In genomic region chr12:15640320-15640719, GRCm38 (mm10) we compare ENCODE assay signal across 17 mouse cellular contexts.
"Had no signal": no experiment of that assay in that cellular context is flagged by ENCODE, and none has a peak within 500 bp of the region (broad histone marks: within the 10 kb centered on the region; RNA-seq: fewer than 3 reads in every experiment).

No protein-coding gene starts in this region.

- H3K4me2 ChIP-seq: hindbrain, embryonic 15.5 days; limb, embryonic 12.5 days; midbrain, embryonic 11.5 days; midbrain, embryonic 15.5 days; neural tube, embryonic 12.5 days; stomach, embryonic 15.5 days had no signal

- H3K36me3 ChIP-seq: hindbrain, embryonic 15.5 days; limb, embryonic 12.5 days; midbrain, embryonic 15.5 days; neural tube, embryonic 12.5 days; stomach, embryonic 15.5 days had no signal

- ATAC-seq: inflammation-experienced regulatory T-cells, adult 6 months; midbrain, embryonic 15.5 days had no signal

- H3K27ac ChIP-seq: liver, embryonic 14.5 days; neural tube, embryonic 12.5 days had no signal

- H3K27me3 ChIP-seq: hindbrain, embryonic 15.5 days; limb, embryonic 12.5 days; megakaryocyte, embryonic 14.5 days; midbrain, embryonic 15.5 days; neural tube, embryonic 12.5 days; stomach, embryonic 15.5 days had no signal

- H3K4me1 ChIP-seq: hindbrain, embryonic 15.5 days; megakaryocyte, embryonic 14.5 days; midbrain, embryonic 15.5 days; stomach, embryonic 15.5 days had no signal

- H3K9me3 ChIP-seq: hindbrain, embryonic 15.5 days; limb, embryonic 12.5 days; megakaryocyte, embryonic 14.5 days; midbrain, embryonic 15.5 days; neural tube, embryonic 12.5 days; stomach, embryonic 15.5 days had no signal

- DNase-seq: layer of hippocampus, adult 9-11 months; layer of hippocampus, postnatal 36 days; lung, adult 2 months; lung, postnatal 10 days; lung, postnatal 4 days; right cerebral cortex, postnatal 4 days; spleen, adult 18-20 months; thymus, postnatal 36 days had no signal

- H3K9ac ChIP-seq: hindbrain, embryonic 15.5 days; limb, embryonic 12.5 days; liver, embryonic 14.5 days; midbrain, embryonic 15.5 days; neural tube, embryonic 12.5 days; stomach, embryonic 15.5 days had no signal

- H3K4me3 ChIP-seq: hindbrain, embryonic 15.5 days; limb, embryonic 12.5 days; megakaryocyte, embryonic 14.5 days; midbrain, embryonic 15.5 days; neural tube, embryonic 12.5 days; stomach, embryonic 15.5 days had no signal
